Mouse (Mus musculus) left cerebral cortex, adult 11 months (tissue): Measurements from ENCODE around the gene Rarg.

Source experiments
- DNase-seq: peaks from one replicate; pipeline ENCODE4 v3.0.0; 2022; ENCODE audit warnings: low spot score

Rarg gene

DNA sequence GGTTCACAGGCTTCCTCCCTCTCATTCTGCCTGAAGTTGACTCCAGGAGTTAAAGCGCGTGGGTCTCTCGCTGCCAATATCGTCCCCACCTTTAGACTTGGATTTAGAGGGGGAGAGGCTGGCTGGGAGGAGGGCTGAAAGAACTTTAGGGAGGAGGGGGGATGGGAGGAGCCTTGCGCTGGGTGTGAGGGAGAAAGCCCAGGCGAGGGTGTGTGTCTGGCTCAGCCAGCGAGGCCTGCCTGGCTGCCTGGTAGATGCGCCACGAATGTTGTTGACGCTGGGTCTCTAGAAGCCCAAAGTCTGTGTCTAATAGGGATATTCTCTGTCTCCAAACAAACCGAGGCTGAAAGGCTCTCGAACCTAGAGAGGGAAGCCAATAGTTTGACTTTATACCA lies 756 bp upstream of the Rarg start:
- DNase-seq: no peak

DNA sequence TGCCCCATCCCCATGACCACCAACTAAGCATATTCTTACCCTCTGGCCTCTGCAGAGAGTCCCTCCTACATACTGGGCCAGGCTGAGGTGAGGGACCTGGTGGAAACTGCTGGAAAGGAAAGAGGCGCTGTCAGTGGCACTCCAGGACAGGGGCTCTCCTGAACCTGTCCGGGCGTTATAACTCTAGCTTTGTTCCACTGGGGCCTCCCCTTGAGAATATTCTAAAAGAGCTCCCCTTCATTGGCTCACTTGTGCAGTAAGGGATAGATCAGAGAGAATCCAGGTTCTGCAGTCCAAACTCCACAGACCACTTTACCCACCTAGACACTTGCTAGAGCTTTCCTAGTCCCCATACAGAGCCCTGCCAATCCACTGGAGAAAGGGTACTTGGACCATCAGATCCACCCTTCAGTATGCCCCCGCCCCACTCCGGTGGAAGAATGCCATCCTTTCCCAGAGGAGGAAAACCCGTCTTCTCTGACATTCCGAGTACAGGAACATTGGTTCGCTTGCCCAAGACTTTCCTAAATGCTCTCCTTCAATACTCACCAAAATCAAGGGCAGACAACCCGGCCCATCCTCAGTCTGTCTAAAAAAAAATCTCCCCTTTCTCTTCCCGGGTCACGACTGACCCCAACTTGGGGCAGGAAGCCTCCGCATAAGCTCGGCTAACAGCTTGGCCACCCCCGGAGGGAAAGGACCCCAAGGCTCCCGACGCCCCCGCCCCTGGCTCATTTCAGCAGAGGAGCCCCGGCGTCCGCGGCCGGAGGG lies 701 bp downstream of the Rarg start:
- no peak for DNase-seq

DNA sequence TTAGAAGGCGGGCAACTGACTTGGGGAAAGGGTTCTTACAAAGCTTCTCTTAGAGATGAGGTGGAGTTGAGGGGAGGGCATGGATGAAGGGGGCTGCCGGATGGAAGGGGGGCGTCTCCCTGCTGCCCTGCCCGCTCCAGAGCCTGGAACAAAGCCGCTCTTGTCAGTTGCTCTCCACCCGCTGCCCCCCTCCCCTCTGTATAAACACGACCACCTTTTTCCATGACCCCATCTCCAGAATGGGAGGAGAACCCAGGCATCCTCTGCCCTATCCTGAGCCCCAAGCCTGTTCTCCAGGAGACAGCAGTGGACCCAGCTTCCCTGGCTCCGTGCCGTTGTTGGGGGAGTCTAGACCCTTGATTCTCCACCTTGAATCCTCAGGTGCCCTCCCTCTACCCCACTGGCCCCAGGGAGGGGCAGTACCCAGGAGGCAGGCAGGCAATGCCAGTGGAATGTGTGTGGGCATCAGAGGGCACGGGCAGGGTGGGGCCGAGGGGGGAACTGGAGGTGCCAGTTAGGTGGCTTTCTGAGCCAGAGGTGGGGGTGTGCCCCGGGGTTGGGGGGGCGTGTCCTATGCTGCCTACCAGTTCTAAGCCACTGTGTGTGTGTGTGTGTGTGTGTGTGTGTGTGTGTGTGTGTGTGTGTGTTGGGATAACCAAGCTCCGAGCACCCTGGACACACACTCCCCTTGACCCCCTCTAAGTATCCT lies 1.6 kb downstream of the Rarg start:
- no peak for DNase-seq

DNA sequence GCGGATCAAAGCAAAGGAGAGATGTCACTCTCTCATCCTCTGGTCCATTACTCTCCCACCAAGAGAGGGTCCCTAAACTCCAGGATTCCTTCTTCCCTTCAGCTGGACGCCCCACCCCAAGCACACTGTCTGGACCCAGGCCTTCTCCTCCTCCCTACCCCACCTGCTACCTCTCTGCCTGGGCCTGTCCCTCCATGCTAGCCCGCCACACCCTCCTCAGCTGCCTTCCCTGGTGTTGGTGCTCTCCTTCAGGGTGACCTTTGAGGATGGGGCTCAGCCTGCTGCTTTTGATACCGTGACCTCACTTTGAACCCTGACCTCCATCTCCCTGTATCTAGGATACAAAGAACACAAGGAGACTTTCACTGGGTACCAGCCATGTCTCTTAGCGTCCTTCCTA lies 6.8 kb downstream of the Rarg start:
- no peak for DNase-seq

DNA sequence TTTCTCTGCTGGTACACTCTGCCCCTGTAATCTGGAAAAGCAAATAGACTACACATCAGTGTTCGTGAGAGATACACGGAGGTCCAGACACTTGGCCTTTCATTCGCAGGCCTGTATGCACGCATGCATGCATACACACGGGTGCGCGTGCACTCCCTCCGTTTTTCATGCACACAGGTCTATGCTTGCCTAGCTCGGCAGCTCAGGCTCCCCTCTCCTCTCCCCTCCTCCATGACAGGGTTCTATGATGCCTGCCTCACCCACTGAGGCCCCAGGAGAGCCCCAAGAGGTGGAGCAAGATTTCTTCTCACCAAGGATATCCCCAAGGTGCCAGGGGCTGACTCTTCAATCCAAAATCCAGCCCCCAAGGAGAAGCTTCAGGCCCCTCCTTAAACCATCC lies 7.3 kb downstream of the Rarg start:
- no peak for DNase-seq

DNA sequence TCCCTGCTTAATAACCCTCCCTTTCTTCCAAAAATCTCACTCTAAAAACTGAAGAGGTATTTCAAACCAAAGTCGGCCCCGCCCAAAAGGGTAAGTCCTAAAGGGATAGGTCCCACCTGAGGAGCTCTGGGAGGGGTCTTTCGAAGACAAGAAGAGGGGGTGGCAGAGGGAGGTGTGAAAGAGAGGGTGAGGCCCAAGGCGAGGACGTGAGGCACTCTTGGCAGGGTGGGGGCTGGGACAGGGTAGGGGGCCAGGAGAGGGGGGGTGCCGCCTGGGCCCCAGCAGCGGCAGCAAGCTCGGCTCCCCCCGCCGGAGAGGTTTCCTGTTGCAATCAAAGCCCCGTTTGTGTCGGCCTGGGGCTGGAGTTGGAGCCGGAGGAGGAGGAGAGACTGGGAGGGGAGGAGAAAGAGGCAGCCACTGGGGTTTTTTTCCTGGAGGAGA lies 8.0 kb downstream of the Rarg start:
- no peak for DNase-seq

DNA sequence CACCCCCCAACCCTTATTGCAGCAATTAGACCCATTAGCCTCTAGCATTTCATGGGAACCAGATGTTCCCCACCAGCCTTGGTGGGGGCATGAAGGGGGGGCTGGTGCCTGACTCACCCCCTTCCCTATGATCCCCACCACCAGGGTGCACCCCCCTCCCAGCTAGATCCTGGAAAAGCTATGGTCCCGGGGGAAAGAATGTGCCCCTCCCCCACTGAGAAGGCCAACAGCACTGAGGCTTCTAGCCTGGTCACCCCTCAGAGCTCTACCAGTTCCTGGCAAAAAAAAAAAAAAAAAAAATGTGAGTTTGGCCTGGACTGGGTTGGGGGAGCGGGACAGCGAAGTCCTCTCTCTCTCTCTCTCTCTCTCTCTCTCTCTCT lies 8.5 kb downstream of the Rarg start:
- no peak for DNase-seq

DNA sequence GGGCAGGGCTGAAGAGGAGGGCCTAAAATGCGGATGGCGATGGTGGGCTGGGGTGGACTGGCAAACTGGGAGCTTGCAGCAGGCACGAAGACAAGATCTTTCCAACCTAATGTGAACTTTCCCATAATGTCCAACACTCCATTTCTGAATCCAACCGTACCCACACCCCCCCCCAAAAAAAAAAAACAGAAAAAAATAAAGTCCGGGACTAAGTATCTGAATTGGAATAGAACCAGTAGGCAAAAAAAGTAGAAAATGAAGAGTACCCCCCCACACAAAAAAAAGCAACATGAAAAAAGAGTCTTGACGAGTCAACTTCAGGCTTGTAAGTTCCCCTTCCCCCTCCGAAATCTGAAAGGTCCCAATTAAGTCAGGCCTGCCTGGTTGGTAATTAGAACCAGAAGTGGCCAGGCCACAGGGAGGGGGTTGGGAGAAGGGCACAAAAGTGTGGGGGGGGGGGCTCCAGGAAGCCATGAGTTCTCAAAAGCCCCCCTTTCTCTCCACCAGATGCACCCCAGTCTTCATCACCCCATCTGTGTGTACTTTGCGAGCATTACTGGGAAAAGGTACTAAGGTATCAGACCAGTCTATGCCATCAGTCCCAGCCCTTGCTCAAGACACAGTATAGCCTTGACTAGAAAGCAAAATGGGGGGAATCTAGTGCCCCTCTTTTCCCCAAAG lies 9.0 kb downstream of the Rarg start:
- DNase-seq: no peak

DNA sequence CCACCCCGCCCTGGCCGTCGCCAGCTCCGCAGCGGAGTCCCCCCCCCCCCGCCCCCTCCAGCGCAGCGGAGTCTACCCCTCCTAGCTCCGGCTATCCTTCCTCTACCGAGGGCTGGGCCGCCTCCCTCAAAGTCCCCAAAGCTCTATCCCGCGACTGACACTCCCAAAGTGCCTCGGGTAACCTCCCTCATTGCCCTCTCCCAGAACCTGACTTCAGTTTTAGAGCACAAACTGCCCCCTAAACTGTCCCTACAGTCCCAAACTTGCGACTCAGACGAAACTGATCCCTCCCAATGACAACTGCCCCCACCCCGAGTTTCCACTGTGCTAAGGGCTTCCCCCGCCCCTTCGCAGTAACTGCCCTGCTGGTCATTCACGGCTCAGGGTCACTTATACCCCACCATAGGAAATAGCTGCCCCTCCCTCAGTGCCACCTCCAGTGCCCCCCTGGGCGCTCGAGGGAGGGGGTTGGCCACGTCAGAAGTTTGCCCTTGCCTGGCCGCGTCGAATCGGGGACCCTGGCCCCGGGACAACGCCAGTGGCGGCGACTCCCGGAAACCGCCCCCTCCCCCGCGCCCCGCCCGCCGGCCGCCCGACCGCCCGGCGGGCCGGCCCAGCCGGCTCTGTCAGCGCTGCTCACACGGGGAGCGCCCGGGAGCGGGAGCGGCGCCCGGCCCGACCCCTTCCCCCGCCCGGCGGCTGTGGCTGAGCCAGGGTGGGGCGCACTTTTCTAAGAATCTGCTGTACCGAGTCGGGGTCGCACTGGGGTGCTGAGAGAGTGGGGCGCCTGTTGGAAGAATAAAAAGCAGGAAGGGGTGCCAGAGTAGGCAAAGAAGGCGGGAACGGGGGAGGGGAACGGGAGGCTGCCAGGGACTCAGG lies 9.8 kb downstream of the Rarg start:
- no peak for DNase-seq

DNA sequence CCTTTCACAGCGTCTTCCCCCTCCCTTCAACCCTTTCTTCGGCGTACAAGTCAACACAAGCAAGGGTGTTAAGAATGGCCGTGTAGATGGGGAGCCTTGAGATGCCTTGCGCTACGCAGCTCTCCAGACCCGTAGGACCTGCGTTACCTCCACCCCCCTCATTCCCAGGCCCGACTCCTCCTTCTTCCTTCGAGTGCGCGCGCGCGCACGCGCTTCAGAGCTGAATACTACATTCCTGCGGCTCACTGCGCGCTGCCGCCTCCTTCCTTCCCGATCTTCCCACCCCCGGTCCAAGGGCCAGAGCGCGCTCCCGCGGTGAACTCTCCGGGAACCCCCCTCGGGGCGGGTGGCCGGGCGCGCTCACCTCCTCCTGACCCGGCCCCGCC lies 10.5 kb downstream of the Rarg start:
- DNase-seq: peak; percentile 81

DNA sequence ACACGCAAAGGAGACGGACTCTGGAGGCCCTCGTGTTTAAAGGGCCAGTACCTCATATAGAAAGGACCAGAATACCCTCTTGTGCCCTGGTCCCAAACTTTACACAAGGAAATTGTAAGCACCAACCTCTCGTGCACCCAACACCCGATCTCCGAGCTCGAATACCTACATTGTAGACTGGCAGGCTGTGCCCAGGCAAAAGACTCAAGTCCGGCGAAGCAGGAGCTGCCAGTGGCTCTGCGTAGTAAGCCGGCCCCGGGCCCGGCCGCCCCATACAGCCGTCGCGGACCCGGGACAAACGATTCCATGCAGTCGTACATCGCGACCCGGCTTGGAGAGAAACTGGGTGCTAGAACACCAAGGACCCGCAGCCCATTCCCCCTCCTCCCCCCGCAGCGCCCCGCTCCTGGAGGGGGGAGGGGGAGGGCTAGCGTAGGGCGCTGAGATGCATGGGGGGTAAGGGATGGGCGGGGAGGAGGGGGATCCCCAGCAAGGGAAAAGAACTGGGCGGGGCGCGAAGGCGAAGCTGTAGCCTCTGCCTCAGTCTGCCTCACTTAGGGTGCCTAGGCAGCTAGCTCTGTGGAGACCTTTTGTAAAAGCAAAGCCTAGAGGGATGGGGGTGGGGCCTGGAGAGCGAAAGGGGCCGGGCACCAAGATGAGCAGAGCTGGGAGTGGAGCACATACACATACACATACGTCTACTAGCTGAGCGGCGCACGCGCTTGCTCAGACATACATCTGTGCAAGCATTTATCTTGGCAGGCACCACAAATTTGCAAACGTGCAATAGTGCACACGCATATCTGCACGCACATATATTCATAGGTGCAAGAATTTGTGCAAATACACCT lies 11.2 kb downstream of the Rarg start:
- DNase-seq: peak; percentile 74

DNA sequence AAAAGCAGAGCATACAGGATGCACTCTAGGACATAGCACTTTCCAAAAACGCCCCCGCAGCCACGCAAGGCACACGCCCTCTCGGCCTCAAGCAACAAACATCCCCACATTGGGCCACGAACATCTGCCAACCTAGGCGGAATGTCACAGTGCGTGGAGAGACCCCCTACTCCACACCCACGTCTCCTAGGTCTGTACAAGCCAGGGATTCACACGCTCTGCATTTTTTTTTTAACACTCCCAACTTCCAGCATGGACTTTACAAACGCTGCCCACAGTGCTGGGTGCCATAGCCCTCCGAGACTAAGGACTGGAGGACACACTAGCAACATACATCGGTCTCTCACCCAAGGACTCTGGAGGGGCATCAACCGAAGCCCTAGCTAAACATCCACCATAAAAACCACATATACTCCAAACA lies 11.8 kb downstream of the Rarg start:
- no peak for DNase-seq

DNA sequence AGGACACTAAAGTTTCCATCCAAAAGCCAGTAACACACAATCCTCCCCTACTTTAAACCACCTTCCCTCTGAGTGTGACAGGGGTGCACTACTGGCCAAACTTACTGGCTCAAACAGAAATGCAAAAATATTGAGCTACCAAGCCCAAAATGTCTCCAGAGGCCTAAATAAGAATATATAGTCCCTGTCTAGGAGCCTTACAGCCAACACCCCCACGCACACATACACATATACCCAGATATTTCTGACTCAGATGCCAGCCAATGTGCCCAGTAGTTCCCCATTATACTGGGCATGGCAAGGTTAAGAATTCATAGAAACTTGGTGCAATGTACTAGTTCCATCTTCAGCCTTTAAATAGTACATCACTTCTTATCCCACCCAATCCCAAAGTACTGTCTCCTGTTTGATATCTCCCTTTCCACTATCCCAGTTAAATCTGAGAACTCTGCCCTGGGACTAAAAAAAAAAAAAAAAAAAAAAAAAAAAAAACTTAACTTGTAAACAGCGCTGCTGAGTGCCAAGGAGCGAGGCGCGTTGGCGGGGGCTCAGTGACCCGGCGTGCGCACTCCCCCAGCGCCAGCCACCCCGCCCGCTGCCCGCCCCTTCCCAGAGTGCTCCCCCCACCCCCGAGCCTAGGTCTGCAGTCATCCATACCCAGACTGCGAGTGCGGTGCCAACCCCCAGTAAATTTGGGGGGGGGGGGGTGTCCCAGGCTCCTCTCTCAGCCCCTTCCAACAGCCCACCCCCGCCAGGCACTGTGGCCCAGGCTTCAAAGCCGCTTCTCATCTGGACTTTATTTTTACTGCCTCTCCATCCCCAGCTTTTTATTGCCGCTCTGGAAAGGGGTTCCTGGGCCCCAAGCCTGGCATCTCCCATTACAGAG lies 12.8 kb downstream of the Rarg start:
- DNase-seq: no peak

DNA sequence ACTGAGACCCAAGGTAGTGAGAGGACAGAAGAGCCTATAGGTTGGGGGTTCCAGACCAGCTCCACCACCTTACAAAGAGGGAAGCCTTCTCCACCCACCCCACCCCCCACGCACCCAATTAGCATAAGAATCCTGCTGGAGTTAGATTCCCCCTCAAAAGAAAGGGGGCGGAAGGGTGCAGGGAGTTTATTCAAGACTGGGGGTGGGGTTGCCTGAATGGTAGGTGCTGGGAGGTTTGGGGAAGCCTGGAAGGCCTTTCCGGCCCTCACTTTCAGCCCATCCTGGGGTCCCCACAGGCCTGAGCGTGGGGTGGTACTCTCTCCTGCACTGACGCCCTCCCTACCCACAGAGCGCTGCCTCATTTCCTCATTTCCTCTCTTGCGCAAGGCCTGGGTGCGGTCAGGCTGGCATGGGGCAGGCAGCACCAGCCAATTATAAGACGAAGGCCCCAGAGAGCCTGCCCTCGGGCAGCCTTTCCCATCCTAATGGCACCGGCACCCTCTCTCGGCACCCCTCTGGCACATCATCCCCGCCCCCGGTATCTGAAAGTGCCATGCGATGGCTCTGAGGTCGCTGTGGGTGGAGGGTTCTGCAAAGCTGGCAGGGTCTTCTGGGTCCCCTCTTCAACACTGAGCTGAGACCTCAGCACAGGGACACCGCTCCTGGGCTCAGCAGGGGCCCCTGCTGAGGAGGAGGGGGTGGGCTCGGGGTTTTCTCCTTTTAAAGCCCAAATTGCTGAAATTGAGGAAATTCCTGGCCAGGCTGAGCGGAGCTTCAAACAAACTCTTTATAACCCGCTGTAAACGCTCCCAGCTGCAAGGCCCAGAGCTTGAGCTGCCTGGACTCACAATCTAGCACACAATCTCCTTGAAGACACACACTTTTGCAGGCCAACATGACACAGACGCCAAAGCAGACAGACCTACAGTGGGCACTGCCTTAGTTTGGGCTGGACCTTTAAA lies 13.8 kb downstream of the Rarg start:
- DNase-seq: no peak

DNA sequence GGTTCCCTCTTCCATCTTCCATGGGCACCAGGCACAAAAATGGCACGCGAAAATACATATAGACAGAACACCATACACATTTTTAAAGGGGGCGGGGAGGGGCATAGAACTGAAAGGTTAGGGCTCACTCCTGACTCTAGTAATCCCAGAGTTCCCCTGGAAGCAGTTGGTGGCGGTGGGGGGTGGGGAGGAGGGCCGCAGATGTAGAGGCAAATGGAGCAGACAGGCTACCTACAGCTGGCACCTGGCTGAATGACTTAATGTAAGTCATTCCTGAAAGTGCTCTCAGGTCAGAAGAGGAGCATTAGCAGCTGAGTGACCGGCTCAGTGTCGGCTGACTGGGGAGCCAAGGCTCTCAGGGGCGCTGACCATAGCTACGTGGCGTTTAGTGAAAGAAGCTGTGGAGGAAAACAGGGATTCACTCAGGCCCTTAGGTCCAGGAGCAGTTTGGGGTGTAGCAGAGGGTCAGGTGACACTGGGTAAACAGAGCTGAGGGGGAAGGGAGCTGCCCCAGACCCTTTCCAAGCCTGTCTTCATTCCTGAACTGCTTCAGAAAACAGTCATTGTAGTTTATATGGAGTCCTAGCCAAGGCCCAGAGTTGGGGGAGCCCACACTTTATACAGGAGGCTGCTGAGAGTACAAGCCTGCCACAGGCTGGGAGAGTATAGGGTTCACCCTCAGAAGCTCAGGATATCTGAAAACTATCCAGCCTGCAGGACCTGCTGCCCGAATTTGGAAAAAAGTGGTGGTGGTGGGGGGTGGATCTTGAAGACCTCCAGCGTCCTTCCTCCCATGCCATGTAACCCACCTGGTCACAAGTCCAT lies 14.7 kb downstream of the Rarg start:
- no peak for DNase-seq

DNA sequence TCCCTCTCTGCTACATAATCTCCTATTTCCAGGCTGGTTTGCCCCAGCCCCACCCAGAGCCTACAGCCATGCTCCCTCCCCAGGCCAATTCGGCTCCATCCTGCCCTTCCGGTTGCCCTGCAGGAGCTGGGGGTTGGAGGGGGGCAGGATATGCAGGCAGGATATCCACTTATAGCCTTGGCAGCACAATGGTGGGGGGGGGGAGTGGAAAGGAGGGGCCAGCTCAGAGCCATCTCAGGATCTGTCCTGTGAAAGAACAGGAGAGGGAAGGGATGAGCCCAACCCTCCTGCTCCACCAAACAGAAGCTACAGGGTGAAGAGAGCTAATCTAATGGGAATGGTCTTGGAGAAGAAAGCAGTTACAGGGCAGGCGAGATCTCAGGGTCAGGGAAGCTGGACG lies 16.7 kb downstream of the Rarg start:
- DNase-seq: no peak

DNA sequence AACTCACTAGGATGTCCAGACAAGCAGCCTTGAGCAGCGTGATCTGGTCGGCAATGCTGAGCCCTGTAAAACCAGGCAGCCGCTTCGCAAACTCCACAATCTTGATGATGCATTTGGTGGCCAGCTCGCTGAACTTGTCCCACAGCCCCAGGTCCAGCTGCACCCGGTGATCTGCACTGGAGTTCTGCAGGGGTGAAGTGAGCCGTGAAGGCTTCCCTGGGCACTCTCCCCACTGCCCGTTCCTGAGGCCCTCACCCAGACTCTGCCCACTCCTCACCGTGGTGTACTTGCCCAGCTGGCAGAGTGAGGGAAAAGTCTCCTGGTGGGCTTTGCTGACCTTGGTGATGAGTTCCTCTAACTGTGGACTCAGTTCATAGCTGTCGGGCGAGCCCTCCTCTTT lies 17.5 kb downstream of the Rarg start:
- no peak for DNase-seq

DNA sequence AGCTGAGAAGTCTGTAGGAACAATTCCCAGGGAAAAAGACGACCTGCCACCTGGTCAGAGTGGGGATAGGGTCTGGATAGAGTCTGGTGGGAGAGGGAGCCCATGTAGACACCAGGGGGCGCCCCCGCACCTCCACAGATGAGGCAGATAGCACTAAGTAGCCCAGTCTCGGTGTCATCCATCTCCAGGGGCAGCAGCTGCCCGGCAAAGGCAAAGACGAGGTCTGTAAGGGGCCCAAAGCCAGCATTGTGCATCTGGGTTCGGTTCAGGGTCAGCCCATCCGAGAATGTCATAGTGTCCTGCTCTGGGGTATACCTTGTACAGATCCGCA lies 18.1 kb downstream of the Rarg start:
- no peak for DNase-seq
